Mouse (Mus musculus) urinary bladder, postnatal 10 days (tissue): ENCODE measurements around the gene Alyref.

Experiments used
- DNase-seq: peaks from one replicate; pipeline ENCODE4 v3.0.0; 2022; ENCODE audit warnings: low spot score

Alyref gene

DNA sequence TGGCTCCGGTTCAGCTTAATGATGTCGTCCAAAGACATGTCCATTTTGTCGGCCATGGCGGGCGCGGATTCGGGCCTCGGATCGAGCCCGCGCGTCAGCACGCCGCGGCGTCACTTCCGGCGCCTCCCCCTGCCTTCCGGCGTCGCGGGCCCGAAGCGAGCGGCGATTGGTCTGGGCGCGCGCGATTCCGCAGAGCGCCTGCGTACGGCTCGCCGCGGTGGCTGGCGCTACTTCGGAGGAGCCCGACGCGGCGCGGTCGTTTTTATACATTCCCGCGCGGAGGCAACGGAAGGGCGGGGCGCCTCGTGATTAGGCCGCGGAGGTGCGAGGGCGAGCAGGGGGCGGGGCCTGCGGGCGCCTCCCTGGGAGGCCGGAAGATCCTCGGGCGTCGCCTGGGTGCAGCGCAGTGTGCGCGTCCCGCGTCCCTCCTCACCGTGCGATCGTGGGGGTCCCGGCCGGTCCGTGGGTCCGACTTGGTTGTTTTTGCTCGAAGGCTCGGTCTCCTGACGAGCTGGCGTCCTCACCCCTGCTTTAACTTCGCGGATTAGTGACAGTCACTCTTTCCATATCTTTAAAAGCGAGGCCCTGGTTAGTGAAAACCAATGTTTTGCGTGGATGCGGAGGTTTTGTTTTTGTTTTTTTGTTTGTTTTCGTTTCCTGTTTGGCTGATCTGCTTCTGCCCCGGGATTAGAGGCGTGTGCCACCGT is at the start of gene Alyref, which contains the start of gene Anapc11:
Gene Alyref (minus strand): TSS at position 83 of the 707 bp plus-strand sequence.
Gene Anapc11 (plus strand): TSS at position 139 of the 707 bp plus-strand sequence.
- peak; percentile 77 for DNase-seq

DNA sequence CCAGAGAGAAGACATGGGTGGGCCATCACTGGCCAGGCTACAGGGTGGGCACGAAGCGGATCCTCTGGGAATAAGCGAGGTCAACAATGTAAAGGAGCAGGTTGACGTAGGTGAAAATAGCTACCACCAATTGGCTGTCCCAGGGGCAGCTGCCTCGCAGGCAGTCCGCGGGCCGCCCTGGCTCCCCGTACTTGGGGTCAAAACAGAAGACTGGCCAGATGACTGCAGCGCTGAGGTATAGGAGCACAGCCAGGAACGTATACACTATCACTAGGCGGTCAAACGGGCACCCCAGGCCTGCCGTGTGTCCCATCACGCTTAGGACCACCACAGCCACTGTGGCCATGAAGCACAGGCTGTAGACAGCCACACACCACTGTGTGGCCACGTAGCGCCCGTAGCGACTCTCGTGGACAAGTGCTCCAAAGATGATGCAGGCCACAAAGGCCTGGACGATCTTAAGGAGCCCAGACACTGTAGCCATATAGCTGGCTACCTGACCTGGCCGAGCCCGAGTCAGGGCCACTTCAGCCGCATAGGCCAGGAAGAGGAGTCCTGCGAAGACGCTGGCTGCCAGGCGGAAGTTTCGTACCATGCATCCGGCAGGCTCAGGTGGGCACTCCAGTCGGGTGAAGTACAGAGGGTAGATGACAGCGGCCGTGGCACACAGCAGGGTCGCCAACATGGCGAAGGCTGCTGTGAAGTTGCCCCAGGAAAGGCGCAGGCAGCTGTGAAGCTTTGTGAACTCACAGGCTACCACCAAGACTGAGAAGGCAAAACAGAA is 49.1 kb upstream of the Alyref start:
- no peak for DNase-seq

DNA sequence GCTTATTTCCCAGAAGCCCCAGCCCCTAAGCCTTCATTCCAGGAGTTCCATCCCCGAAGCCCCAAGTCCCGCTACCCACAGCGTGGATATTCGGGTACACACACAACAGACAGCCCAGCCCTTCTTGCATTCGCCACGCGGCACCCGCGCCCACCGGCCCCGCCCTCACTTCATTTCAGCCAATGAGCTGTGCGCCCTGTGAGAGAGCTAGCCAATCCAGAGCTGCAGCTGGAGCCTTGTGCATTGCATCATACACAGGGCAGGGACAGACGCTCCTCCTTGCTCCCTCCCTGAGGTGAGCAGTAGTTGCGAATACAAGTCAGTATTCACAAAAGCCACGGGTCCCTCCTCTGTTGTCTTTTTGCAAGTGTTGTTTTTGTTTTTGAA is 45.4 kb upstream of the Alyref start, which contains the start of gene Pycr1:
Gene Pycr1 (minus strand): TSS at position 169 of the 387 bp plus-strand sequence.
- DNase-seq: peak; percentile 77

DNA sequence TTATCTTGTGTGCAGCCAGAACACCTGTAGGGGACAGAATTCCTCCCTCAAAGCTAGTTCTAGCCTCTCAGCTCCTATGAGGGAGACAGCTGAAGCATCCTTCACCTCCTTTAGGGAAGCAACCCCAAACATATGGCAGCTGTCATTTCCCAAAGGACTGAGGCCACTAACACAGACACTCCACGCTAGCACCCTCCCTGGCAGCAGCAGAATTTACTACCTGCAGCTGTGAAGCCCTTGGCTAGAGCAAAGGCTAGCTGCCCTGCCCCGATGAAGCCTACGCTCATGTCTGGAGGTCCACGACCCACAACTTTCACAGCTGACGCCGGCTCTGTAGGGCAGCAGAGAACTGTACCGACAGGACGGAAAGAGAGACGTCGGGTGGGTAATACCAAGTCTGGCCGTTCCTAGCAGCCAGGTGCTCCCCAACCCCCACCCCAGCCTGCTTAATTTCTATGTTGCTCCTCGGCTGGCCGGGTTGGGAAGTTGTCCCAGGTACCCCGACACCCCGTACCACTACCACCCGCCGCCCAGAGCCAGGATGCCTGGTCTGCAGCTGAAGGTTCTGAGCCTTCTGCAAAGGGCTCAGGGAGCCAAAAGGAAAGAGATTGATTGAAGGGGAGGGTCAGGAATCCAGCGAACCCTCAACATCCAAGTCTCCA is 44.9 kb upstream of the Alyref start:
- no peak for DNase-seq

DNA sequence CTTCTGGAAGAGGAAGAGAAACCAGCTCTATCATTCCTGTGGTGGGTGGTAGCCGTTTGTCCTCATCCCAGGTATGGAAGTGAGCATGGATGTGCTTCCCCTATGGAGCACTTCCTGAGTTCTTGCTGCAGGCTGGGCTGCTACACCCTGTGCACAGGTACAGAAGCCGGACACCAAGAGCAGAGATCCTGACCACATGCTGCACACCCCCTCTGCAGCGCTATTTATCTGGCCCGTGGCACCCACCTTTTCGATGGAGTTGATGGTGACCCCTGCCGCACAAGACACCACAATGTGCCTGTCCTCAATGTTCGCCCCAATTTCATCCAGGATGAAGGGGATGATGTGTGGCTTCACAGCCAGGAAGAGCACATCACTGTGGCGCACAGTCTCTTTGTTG is 43.7 kb upstream of the Alyref start:
- DNase-seq: no peak

DNA sequence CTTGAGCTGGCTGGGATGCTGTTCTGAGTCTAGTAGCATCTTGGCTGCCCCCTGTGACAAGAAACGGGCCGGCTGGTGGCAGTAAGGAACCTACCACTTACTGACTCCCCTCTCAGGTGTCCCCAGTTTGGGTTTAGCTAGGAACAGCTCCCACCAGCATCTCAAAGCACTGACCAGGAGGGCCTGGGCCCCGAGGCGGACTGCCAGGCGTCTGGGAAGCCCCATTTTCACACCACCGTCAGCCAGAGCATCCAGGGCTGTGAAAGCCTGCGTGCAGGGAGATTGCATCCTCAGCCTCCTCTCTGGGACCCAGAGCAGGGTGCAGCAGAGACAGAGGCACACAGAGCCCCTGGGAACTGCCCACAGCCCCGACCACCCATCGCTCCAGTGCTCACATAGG is 43.1 kb upstream of the Alyref start:
- no peak for DNase-seq

DNA sequence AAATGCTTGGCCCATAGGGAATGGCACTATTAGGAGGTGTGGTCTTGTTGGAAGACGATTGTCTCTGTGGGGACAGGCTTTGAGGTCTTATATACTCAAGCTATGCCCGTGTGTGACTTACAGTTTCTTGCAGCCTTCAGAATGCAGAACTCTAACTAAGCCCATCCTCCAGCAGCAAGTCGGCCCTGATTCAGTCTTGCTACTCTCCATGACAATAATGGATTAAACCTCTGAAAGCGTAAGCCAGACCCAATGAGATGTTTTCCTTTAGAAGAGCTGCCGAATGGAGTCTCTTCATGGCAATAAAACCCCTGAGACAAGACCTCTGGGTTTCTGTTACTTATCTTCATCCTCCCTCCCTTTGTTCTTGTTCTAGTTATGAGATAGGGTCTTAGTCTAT is 36.6 kb upstream of the Alyref start:
- DNase-seq: no peak

DNA sequence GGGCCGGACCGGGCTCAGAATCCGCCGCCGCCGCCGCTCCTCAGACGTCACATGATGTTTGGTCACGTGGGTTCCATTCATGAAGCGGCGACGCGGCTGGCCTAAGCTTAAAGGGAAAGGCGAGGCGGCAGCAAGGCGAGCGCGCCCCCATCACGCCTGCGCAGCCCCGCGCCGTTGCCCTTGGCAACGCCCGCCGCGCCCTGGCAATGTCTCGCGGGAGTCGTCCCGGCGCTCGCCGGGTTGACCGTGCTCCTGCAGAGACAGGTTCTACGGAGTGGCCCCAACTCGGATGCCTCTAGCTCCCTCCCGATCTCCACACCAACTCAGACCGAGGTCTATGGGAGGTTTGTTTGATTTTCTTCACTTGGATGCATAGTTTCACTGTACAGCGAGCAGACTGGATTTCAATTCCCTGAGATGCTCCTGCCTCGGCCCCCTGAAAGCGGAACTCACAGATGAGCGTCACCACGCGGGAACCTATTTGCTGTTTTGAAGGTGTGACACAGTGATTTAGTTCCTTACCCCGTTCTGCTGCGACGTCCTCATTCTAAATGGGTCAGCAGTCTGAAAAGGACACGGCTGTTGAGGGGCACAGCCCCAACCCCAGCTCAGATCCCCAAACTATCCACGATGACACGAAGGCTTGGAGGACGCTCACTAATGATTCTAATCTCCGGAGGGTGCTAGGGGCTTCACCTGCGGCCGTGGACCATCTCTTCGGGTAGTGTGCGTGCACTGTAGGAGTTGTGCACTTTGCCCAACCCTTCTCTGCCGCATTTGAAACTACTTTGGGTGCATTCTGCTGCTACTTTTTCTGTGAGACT is 35.6 kb upstream of the Alyref start, which contains the start of gene Mafg:
Gene Mafg (minus strand): TSS at position 81 of the 824 bp plus-strand sequence.
- peak; percentile 68 for DNase-seq

DNA sequence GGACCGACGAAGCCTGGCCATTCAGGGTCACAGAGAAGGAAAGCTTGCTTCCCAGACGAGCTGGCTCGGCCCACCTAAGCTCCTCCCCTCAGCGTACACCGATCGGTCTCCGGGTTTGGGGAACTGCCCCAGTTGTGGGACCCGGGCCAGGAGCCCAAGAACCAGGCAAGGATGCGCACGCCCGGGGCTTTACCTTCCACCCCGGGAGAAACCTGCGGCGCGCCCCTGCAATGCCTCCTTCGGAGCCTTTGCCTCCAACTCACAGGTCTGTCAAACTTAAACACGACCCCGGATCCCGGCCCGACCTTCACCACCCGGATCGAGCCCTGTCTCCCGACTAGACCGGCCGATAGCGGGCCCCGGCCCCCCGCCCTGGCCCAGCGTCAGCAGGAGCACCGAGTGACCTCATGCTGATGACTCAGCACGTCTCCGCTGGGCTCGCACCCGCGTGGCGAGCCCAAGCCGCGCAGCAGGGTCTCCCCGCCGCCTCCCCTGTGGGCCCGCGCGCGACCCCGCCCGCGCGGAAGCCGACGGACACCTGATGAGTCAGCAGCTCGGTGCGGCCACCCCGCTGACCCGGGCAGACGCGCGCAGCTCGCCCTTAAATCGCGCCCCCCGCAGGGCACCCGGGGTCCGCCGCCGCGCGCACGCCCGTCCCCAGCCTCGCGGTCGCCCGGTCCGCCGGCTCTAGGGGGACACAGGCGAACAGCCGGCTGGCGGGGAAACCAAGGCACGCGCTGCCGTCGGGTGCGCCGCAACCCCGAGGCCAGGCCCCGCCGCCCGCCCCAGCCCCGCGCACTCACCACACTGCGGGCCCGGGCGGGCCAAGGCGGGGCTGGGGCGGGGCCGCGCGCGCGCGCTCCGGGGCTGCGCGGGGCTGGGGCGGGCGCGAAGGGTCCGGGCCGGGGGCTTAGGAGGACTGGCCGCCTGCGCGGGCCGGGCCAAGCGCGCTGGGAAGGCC is 34.7 kb upstream of the Alyref start:
- DNase-seq: no peak

DNA sequence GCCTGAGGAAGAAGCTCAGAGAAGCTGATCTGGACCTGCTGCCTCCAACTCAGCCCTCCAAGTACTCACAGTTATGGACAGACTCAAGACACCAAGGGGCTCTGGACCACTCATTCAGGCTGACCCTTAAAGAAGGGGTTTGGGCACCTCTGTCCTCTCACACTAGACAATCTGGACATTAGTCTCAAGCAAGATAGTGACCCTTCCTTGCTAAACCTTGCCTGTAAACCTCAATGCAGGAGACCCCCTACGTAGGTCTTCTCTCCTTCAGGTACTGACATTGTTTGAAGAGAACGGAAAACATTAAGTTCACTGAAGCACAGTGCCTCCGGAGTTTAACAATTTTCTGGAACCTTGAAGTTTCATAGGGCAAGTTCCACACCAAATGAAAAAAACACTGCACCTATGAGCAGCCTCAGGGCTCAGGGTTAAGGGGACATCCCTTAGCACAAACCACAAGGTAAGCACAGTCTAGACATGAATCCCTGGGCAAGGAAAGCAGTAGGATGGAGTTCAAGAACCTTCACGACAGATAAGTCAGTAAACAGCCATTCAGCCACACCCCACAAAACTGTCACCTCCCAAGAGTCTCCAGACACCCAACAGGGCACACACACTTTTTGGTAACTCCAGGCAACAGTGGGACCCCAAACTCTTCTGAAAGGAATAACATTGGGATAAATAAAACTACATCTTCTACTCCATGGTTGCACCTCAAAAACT is 33.7 kb upstream of the Alyref start:
- no peak for DNase-seq

DNA sequence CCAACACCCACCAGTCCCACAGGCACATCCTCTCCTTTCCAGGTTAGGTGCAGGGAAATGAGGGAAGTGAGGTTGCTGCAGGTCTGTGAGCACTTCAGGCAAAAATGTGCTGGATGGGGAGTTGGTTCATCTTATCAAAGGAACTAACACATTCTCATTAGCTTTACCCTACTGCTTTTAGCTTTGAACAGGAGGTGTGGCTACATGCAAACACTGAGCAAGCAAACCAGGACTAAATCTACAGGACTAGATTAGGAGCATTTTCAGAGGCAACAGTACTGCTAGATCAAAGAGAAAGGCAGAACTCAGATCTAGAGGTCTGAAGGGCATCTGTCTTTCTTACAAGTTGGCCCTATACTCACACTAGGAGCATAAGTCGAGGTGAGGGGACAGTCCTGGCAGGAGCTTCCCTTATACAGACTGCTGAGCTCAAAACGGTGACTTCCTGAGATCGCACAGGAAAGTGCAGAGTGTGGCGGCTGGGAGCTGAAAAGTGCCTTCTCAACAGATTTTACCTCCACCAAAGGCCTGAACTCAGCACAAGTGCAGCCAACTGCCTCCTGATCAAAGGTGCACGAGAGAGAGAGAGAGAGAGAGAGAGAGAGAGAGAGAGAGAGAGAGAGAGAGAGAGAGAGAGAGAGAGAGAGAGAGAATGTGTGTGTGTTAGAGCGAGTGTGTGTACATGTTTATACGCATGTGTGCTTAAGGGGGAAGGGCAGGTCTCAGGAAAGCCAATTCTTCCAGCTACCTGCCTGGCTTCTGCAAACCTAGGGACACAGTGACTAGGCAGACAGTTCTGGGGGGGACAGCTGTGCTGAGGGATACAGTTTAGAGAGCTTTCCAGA is 32.9 kb upstream of the Alyref start:
- DNase-seq: no peak

DNA sequence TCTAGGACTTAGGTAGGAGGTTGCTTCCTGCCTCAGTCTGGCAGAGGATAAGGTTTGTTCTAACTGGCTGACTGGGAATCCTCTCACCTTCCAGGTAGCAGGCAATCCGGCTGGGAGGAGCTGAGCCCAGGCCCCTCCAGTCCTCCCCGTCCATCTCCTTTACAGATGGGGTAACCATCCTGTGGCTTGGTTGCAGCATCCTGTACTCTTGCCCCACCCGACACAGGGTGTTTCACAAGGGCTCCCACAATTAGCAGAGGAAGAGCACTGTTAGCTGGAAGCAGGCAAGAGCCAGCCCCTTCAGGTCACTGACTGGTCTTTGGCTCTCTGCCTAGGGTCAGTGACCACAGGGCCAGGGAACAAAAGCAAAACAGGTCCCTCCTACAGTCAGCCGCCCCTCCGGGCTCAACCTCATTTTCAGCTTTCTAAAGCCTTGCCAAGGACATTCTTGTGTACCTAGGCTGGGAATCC is 32.3 kb upstream of the Alyref start:
- DNase-seq: no peak

DNA sequence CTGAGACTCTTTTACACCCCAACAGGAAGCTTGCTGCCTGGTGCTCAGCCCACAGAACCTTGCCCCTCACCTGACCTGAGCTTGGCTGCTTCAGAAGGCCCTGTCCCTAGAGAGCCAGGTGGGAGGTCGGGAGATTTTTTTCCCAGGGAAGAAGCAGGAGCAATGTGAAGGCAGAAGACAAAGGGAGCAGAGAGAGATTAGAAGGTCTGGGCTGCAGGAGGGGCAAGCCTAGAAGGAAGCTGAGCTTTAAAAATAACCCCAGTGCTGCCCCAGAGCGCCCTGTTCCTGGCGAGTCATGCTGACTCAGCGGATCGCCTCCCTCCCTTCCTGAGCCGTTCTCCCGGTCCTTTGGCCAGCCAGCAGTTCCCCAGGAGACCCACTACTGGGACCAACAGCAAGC is 31.7 kb upstream of the Alyref start:
- DNase-seq: no peak

DNA sequence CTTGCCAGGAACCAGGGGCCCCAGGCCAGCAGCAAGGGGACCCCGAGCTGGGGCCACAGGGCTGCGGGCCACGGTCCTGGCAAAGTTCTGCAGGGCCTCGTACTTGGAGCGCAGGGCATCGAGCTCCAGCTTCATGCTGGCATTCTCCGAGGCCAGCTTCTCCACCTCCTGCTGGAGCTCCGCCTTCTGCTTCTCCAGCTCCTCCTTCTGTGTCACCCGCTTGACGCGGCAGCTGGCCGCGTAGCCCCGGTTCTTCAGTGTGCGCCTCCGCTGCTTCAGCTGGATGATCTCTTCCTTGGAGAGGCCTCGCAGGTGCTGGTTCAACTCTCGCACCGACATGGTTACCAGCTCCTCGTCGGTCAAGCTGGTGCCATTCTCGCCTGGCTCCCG is 31.2 kb upstream of the Alyref start:
- no peak for DNase-seq

DNA sequence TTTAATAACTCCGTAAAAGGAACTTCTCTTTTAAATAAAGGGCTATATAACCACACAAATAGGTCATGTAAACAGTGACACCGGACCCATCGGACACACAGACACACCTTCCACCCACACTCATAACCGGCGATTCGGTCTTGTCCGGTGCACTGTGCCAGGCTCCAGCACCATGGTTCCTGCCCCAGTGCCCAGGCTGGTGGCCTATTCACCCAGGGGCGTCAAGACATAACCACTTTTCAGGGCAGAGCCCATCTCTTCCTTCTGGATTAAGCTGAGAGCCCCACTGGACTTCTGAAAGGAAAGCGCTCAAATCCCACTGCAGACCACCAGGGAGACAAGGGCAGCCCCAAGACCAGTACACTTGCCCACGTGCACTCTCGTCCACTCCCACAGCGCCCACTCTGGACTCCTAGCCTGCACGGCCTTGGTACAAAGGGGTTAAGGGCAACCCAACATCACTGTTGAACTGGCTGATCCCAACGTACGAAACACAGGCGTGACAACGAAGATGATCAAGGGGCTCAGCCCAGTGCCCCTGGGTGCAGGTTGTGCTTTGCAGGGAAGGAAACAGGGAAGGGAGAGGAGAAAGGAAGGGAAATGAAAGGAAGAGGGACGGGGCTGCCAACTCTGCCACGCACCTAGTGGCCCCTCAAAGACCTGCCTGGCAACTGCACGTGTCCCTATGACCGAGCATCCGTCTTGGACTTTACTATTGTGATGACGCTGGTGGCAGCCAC is 30.6 kb upstream of the Alyref start:
- DNase-seq: no peak

DNA sequence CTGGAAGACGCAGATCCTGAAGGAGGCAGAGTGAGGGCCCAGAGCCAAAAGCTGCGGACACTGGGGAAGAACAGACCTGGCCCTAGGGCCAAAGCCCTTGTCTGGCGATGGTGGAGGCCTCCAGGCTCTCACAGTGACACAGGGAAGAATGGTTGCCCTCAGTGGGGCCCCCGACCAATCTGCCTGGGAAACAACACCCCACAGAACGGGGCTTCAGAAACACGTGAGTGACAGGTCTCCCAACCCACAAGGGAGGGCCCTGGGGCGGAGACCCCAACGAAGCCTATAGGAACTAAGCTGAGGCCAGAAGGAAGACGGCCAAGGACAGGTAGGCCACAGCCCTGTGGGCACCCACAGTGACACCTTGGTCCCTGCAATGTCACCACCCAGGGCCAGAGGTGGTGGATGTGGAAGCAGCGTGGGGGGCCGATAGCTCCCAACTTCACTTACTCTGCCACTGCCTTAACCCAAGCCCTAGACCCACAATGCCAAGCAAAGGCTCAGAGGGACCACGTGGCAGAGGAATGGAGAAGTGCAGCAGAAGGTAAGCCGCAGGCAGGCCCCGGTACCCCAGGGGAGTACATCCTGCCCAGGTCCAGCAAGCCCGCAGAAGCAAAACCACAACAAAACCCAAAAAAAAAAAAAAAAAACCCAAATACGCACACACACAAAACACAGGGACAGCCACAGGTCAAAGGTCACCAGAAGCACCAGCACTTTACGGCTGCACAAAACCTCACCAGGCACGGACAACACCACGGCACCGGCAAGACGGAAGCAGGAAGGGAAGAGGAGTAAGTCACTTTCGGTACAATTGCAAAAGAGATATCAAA is 29.5 kb upstream of the Alyref start:
- DNase-seq: no peak

DNA sequence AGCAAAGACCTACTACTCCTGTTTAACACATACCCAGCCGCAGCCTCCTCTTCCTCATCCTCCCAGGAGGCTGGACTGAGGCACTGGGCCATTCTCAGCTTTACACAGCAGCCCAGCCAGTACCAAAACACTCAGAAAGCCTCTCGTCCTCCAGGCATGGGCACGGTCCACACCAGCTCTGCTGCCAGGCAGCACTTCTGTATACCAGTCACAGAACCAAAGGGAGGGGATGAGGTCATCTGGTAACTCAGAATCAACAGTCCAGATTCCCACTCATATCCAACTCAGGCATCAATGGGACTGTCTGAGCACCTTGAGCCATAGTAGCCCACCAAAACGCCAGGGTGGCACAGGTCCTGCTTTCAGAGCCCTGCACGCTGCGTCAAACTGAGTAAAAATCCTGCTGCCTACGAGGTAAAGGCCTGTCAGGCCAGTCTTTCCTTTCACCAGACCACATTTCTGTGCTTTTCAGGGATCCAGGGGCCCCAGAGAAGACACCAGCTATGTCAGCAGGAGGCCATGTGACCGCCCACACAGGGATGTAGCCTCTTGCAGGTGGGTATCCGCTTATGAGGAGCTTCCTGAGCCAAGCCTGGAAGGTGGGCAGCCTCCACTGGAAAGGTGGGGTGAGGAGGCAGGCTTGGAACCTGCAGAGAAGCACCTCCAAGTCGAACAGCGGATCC is 28.8 kb upstream of the Alyref start:
- no peak for DNase-seq
